Mouse (Mus musculus): Measurements from ENCODE around the gene Gm11214.

The Gm11214 gene

DNA sequence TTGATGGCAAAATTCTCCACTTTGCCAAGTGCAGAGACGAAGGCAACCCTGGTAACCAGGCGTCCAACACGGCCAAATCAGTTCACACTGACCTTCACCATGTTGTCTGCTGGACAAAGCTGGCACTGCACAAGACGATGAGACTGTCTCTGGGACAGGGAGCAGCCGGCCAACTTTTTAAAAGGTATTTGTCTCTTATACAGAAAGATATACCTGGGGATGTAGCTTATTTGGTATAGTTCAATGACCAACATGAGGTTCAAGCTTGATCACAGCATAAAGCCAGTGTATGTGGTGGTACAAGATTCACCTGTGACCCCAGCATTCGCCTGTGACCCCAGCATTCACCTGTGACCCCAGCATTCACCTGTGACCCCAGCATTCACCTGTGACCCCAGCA, at the start of gene Gm11214:
Gene Gm11214, minus strand, starts transcription at position 101 of the 400 bp plus-strand sequence.
- DNase-seq (ENCODE audit: low read depth, low spot score), result no peak

DNA sequence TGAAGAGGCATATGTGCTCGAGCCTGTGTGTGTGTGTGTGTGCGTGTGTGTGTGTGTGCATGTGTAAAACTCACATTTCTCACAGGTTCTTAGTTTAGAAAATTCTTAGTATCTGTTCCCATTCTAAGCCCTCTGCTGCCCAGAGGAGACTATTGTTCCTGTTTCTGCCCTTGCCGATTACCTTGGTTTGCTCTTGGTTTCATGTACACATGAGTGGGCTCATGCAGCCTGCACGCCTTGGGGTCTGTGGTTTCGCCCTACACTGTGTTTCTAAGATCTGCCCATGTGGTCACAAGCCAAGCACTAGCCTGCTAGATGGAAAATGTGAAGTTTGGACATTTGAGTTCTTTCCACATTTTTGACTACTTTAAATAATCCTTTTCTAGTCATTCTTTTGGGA, 48.7 kb upstream of the Gm11214 start:
- no peak for DNase-seq (ENCODE audit: low read depth, low spot score)

DNA sequence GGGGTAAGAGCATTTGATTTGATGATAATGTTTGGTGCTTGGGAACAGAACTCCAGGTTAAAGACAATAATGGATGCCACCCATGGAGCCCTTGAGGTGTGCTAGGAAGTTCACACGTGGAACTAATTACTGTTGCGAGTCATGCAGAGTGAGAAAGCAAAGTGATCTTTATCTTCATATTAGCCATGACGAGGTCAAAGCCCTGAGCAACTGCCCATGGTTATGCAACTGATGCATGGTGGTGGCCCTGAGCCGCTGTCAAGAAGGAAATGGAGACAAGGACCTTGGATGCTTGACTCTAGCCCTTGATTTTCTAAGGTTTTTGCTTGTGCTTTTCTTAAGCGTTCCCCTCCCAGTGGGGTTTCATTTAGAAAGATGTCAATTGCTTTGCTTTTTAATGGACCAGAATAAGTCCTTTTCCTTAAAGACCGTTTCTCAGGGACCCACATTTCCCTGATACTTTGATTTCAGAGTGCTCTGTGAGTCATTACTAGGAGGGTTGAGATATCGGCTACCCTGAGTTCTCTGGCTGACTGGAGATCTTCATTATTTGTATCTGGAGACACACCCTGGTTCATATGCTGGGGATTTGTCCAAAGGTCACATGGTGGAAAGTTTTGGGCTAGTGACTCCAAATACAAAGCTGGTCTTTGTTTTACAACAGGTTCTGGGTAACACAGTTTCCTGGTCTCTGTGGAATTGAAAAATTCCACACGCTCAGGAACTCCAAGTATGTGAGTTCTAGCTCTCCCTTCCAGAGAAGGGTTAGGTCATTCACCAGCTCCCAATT, 47.4 kb upstream of the Gm11214 start:
- DNase-seq (ENCODE audit: low read depth, low spot score), result no peak

DNA sequence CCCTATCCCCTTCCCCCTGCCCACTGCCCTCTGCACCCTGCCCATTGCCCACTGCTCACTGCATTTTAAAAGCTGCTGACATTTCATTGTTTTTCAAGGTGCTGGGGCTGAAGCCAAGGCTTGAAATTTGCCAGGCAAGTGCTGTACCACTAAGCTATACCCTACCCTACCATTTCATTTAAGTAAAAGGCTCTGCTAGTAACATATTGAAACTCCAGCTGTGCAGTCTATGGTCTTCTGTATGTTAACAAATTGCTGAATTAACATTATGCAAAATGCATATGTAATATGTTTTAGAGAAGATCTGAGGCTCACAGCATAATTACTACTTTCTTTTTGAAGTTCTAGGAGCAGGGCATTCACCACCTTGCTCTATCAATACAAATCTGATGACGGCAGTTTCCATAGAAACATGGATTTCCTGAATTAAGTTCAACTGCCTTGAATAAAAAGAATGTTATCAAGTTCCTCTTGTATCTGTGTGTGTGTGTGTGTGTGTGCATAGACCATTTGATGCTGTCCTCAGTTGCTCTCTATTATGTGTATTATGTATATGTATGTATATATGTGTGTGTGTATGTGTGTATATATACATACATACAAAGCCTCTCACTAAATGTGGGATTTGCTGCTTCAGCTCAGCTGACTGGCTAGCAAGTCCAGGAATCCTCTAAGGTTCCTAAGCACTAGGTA, 43.2 kb upstream of the Gm11214 start:
- no peak for DNase-seq (ENCODE audit: low read depth, low spot score)

DNA sequence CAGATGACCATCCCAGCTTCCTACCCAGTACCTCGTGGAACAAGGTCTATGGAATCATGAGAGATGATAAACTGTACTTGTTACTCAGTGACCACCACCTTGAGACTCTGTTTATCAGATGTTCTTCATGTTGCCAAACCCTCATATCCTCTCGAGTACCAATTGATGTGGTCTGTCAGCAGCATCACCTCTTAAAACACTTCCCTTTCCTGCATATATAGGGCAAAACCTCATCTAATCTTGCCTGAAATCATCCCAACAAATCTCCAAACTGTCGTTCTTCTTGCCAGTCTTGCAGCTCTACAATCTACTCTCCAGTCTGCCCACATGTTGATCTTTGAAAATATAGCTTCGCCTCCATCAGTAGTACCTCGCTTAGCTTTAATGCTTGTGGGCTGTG, 41.1 kb upstream of the Gm11214 start:
- peak; percentile 7 for DNase-seq (ENCODE audit: low read depth, low spot score)

DNA sequence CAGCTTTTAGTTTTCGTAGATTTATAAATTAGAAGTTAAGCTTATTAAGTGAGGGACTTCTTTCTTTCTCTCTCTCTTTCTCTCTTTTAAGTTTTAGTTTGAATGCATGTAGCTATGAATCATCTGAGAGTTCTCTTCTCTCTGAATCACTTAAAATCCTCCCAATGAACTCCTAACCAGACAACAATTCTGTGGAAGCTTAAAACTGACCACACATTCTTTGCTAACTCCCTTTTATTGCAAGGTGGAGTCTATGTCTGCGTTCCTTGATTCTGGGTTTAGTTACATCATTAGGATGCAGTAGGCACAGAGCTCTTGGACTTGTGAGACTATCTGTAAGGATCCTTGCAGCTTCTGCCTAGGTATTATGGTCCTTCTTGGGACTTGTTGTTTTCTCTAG, 40.5 kb upstream of the Gm11214 start:
- no peak for DNase-seq (ENCODE audit: low read depth, low spot score)

DNA sequence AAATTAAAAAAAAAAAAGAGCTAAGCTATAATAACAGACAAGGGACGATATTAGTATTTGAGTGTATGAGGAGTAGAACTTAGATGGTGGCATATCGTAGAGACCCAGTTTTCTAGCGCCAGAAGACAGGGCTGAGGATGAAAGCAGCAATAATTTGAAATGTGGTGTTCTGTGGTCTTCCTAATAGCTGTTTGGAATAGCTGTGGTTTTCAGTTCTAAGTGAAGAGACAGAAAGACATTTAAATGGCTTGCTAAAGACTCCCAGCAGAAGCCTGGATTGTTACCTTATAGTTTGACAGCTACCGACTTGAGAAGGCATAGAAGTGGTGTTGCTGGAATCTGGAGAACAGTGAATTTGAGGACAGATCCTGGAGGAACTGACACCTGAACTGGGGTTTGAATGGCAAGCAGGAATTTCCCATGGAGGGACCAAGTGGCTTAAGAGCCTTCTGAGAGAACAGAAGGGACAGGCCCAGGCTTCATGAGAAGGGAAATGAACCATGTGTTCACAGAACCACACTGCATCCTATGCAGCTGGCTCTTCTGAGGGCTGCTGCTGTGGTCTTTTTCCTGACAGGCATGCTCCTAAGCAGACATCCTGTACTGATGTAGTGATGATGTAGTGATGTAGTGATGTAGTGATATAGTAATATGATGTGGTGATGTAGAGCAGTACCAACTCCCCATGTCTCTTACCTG, 39.0 kb upstream of the Gm11214 start:
- no peak for DNase-seq (ENCODE audit: low read depth, low spot score)

DNA sequence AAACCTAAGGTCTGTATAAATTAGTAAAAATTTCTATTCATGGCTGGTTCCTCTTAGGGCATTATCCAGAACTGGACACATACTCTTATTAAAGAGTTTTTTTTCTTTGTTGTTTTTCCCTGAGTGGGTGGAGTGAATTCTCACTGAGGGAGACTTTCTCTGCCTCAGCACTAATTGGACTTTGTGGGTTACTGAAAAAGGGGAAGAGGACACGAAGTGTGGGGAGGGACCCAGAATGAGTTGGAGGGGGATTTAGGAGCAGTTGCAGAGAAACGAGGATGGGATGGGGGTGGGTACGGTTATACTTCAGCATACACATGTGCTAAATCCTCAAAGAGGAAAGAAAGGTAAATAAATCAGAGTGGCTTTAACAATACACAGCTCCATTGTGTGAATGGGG, 36.6 kb upstream of the Gm11214 start:
- no peak for DNase-seq (ENCODE audit: low read depth, low spot score)

DNA sequence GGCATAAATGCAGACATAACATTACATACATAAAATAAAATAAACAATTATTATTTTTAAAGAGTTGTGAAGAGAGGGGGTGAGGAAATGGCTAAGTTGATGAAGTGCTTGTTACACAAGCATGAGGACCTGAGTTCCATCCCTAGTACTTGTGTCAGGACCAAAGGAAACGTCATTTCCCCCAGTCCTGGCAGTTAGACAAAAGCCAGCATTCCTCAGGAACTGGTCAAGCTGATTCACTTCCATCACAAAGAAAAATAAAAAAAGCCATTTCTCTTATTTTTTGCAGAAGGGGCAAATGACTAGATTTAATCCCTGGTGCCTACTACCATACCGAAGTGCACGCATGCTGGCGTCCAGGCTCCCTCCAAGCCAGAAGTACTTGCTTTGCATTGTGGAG, 33.7 kb upstream of the Gm11214 start:
- no peak for DNase-seq (ENCODE audit: low read depth, low spot score)

DNA sequence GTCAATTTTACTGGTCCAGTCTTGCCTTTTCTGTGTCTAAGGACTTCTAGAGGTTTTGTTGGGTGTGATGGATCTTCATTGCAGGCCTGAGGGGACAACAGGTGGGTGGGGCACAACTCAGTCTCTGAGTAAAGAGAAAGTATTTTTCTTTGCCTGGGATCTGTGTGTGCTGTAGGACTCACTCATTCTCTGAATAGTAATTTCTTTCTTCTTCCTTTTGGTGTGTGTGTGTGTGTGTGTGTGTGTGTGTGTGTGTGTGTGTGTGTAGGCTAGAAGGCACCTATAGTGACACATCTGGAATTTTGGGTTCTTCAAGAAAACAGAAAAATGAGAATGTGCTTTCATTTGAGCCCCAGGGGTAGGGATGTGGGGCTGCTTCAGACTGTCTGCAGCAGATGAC, 29.2 kb upstream of the Gm11214 start:
- DNase-seq (ENCODE audit: low read depth, low spot score), result no peak

DNA sequence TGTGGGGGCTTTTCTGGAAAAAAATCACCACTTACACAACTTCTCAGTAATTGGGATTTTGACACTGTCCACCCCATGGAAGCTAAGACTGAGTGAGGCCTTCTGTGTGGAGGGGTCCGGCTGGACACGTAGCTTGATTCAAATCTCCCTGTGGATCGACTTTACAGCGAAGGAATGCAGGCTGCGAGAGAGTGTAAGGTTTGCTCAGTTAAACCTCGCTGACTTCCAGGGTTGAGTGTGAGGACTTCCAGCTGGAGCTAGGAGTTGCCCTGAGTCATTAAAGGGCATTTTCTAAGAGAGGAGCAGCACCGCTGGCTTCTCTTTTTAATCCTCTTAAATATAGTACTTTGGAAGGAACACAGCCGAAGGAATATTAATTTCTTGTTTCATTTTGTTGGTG, 24.2 kb upstream of the Gm11214 start:
- no peak for DNase-seq (ENCODE audit: low read depth, low spot score)

DNA sequence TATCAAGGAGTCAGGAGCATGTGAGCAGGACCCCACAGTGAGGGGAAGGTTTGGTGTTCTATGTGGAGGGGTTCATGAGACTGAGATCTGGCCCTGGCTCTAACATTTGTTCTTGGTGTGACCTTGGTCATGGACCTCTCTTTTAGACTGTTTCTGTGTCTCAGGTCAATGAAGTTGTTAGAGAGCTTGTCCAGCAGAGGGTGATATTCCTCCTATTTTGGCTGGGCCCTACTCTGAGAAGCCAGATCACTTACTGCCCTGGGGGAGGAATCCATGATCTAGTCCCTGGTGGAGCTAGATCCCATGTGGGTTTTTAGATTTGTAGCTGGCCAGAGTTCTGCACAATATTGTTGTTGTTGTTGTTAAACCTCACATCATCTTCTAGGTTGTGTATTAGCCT, 23.0 kb upstream of the Gm11214 start:
- DNase-seq (ENCODE audit: low read depth, low spot score), result peak; percentile 77

DNA sequence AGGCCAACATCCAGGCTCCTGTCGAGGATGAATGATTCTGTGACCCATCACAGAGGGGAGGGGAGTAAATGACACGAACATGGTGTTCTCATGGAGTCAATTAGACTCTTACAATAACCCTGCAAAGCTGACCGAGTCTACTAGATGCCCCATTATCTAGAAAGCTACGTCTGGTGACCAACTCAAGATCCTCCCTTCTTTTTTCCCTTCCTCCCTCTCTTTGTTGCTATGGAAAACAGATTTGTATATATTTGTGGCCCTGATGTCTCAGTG, 22.0 kb upstream of the Gm11214 start:
- no peak for DNase-seq (ENCODE audit: low read depth, low spot score)

DNA sequence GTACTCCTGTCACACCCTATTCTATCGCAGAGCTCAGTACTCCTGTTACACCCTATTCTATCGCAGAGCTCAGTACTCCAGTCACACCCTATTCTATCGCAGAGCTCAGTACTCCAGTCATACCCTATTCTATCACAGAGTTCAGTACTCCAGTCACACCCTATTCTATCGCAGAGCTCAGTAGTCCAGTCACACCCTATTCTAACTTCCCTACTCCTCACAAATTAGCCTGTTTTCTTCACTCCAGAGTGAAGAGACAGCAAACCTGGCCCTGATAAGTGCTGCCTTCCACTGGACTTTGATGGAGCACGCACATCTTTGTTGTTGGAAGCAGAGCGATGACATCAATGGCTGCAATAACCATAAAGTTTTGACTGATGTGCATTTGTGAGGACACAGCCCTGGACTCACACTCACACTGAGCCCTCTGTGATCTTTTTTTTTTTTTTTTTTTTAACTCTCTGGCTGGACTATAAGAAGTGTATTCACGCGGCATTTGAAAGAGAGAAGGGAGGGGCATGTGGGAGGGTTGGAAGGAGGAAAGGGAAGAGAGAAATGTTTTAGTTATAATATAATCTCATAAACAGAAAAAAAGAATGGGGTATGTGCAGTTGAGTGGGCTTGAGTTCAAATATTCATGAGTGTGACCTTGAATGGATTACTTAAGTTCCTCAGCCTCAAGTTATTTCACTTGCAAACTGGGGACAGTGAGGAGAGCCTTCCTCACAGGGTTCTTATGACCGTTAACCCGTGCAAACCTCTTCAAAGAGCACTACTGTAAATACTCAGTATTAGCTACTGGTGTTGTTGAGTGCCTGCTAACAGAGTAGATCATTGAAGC, 21.5 kb upstream of the Gm11214 start:
- no peak for DNase-seq (ENCODE audit: low read depth, low spot score)

DNA sequence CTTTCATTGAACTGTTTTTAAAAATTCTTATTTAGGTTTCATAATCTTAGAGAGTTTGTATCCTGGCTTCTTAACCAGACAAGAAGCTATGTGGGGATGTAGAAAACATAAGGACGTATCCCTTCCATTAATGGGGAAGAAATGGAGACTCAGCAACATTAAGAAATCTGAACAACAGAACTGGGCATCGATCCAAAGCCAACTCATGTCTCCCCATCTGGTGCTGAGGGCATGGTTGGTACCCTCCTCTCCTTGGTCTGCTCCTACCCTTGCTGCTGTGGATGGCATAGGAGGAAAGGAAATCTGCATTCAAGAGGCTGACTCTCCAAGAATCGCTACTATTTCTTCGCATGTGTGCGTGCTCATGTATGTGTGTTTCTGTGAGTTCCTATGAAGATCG, 20.5 kb upstream of the Gm11214 start:
- no peak for DNase-seq (ENCODE audit: low read depth, low spot score)

DNA sequence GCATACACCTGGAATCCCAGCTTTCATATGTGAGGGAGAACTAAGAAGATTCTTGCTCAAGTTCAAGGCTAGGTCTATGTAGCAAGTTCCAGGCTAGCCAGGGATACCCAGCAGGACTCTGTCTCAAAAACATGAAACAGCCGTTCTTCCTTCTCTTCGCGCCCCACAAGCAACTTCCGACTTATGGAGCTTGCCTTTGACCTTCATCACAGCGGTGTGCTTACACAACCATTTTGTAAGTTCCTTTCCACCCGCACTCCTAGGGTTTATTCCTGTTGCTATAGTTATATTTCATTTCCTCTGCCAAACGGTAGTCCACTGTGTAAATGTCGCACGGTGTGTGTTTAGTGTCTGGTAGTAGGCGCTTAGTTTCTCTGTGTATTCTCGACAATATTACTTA, 19.9 kb upstream of the Gm11214 start:
- no peak for DNase-seq (ENCODE audit: low read depth, low spot score)

DNA sequence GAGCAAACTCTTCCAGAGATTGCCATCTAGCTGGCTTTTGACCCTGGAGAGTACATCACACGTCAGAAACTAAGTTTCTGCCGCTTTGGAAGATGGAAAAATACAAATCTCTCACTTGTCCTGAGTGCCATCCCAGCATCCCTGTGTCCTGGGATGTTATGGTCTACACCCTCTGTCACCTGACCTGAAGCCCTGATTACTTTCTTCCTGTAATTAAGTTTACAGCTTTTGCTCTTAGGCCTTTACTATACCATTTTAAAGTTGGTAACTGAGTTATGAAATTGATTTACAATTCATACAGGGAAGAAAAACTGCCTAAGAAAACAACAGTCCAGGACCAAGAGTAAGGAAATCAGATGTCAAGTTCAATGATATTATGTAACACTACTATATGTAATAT, 19.3 kb upstream of the Gm11214 start:
- DNase-seq (ENCODE audit: low read depth, low spot score), result no peak

DNA sequence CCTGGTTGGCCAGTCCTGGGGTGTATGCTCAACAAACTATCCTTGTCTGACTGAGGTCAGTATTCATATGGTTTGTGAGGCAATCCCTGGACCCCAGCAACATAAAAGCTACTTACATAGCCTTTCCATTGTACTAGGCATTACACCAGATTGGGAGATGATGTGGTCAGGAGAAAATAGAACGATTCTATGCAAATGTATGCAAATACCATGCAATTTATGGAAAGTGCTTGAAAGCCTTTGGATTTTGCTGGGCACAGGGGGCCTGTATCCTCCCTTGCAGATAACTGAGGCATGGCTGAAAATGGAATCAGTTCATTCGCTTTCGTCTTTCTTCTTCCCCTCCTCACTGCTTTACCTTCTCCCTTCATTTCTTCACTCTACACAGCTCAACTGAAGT, 18.4 kb upstream of the Gm11214 start:
- no peak for DNase-seq (ENCODE audit: low read depth, low spot score)

DNA sequence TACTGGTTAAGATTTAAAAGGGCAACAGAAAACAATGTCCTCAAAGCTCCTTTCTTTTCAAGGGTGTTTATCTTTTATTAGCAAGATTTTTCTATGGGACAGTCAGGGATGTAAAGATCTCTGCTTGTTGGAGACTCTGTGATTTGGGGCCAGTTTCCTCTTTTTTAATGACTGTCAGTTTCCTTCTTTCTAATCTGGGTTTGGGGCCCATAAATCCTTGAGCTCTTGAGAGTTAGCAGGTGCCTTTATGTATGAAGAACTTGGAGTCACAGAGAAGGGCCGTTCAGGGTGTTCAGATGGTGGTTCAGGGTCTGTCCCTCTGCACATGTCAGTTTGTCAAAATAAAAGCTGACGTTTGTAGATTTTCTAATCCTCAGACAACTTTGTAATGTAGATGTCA, 11.9 kb upstream of the Gm11214 start:
- no peak for DNase-seq (ENCODE audit: low read depth, low spot score)

DNA sequence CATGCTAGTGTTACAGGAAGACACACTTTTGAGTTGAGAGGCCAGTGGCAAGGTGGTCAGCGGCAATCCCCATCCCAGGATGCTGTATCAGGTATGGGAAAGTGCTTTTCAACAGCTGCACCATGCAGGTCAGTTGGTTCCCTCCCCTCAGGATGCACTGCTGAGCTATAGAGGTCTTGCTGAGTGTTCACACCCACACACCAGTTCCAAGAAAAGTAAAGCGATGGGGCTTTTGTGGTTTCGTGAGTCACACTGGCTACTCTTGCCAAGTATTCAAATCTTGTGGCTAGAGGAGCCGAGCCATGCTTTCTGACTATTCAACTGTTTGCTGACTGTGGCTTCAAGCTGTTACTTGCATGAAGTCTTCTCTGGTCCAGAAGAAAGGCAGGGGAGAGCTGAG, 5.1 kb upstream of the Gm11214 start:
- DNase-seq (ENCODE audit: low read depth, low spot score), result peak; percentile 69

DNA sequence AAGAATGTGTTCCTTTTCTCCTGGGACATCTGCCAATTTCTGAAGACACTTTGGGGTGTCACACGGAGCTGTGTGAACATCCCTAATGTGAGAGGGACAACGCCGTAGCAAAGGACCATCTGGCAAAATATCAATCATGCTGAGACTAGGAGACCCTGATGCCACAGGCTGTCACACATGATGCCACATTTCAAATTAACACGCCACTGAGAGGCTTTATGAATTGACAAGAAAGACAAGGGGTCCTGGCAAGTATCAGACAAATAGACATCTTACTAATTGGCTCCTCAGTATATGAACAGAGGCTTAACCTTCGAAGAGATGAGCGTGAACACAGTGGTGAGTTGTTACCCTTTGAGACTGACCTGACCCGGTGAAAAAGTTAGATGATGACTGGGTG, 2.6 kb upstream of the Gm11214 start:
- no peak for DNase-seq (ENCODE audit: low read depth, low spot score)

DNA sequence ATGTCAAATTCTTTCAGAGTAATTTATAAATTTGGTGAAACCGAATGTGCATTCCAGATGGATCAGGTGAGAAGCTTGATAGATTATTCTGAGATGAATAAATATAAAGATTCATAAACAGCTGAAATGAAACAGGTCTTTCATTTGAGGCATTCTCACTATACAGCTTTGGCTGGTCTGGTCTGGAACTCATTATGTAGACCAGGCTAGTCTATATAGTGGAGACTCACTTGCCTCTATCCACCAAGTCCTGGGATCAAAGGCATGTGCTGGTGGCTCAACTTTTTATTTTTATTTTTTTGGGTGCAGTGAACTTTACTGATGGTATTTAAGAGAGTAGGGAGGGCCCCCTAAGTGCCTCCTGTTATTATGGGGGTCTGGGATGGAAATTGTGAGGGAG, 1.3 kb downstream of the Gm11214 start:
- no peak for DNase-seq (ENCODE audit: low read depth, low spot score)

All from CD4-positive, CD25-positive, alpha-beta regulatory T cell, adult 2 months (primary cell).